Mouse (Mus musculus): ENCODE measurements around the gene Ankmy1.

DNA sequence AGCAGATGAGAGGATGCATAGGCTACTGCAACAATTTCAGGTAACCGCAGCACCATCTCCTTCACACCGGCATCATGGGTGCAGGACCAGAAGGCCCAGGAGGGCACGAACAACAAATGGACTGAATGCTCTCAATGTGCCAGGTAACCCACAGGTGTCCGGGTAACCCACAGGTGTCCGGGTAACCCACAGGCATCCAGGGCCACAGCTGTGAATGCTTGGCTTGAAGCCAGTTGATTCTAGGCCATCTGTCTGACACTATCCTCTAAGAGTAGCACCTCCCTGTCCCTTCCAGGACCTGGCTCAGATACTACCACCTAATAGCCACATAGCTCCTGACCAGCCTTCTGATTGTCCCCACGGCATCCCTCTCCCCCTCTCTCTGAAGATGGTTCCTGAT, 20.7 kb downstream of the Ankmy1 start:
- no peak for TF ChIP-seq CTCF (IDR thresholded peaks at IDR 0.05; ENCODE audit: low read depth, low read length)
- TF ChIP-seq POLR2A (IDR thresholded peaks at IDR 0.05; ENCODE audit: extremely low read depth, insufficient read depth, low read length), result no peak

Measured in liver, adult 2 months (tissue).